Mouse (Mus musculus) forebrain, embryonic 14.5 days (tissue): ENCODE data around the gene Cd52. TPM values are rescaled to one million over a fixed set of nuclear protein-coding genes. Genes with fewer than 3 reads are reported as not detected.

Source experiments
- ATAC-seq: fragments of 200-750 bp; cut with Nextera tagmentation; 2 replicates; pipeline ENCODE4 v1.8.0; 2017; ENCODE audit warnings: mild to moderate bottlenecking, moderate library complexity
- DNase-seq: peaks from one replicate; pipeline ENCODE4 v3.0.0-alpha.2; 2015; ENCODE audit warnings: low spot score
- H3K27ac ChIP-seq: fragments of 300-500 bp; sonication (generic); 2 replicates; pipeline ENCODE4 v1.5.1; 2014; ENCODE audit warnings: low read depth, mild to moderate bottlenecking, control low read depth, low read length, moderate library complexity
- H3K27me3 ChIP-seq: fragments of 300-500 bp; sonication (generic); replicated peaks from 2 replicates; pipeline ENCODE4 v1.6.1; 2014; ENCODE audit warnings: low read length, control low read depth, mixed read lengths; ENCODE audit not compliant: control insufficient read depth, insufficient read depth
- H3K36me3 ChIP-seq: fragments of 300-500 bp; sonication (generic); 2 replicates; pipeline ENCODE4 v1.6.1; 2014; ENCODE audit warnings: low read length, control low read depth; ENCODE audit not compliant: control insufficient read depth, insufficient read depth
- H3K4me1 ChIP-seq: fragments of 300-500 bp; sonication (generic); 2 replicates; pipeline ENCODE4 v1.6.1; 2014; ENCODE audit warnings: antibody characterized with exemption, low read length, control low read depth; ENCODE audit not compliant: control insufficient read depth, insufficient read depth
- H3K4me2 ChIP-seq: fragments of 300-500 bp; sonication (generic); 2 replicates; pipeline ENCODE4 v1.6.1; 2014; ENCODE audit warnings: mild to moderate bottlenecking, control low read depth, low read length
- H3K4me3 ChIP-seq: fragments of 300-500 bp; sonication (generic); 2 replicates; pipeline ENCODE4 v1.5.1; 2014; ENCODE audit warnings: low read depth, low read length, control low read depth
- H3K9ac ChIP-seq: fragments of 300-500 bp; sonication (generic); 2 replicates; pipeline ENCODE4 v1.6.1; 2014; ENCODE audit warnings: mild to moderate bottlenecking, low read length, control low read depth, moderate library complexity
- H3K9me3 ChIP-seq: fragments of 300-500 bp; sonication (generic); replicated peaks from 2 replicates; pipeline ENCODE4 v1.6.1; 2016; ENCODE audit warnings: low read length, control low read depth, mixed read lengths; ENCODE audit not compliant: control insufficient read depth
- WGBS: fragments of 180-500 bp; shearing (Covaris S2); extraction: QIAGEN DNeasy Blood & Tissue Kit; methylation state at CpG from one replicate; pipeline ENCODE4 v1.1.7; 2014; 5-methylcytosine and 5-hydroxymethylcytosine counted together
- polyA plus RNA-seq: library from polyadenylated mRNA; unstranded; fragments of >200 nt; fragmentation: Nextera tagmentation; extraction: Ambion mirVana; gene quantifications from 2 replicates; pipeline ENCODE4 v1.2.1, GENCODE M21; 2014

Gene Cd52
- polyA plus RNA-seq, 1 experiment from 2014 or later, result 2.3 TPM

- Histone ChIP-seq H3K9me3 (no peaks in the 10 kb centered on the region), H3K27me3 (no peaks in the 10 kb centered on the region), H3K4me3 (no peak overlapping the region), H3K9ac (no peak overlapping the region), H3K4me2 (no peak overlapping the region), H3K4me1 (no peaks in the 10 kb centered on the region), H3K27ac (no peak overlapping the region), H3K36me3 (no peaks in the 10 kb centered on the region)
- DNase-seq, result no peak
- no peak for ATAC-seq
- 83% methylated on average over 4 of the region's 4 CpGs for WGBS
These were observed 5.4 kb upstream of the Cd52 start for GRCm38 (mm10) chr4:134100245-134100644.

GRCm38 (mm10) chr4:134098628-134099027, 3.7 kb upstream of the Cd52 start:
- ATAC-seq (no peak), DNase-seq (no peak)
- H3K27ac ChIP-seq, result no peak overlapping the region
- no peaks in the 10 kb centered on the region for H3K4me1 ChIP-seq
- no peaks in the 10 kb centered on the region for H3K9me3 ChIP-seq
- WGBS, result 81% methylated on average over 8 of the region's 8 CpGs
- H3K4me3 ChIP-seq, result no peak overlapping the region
- H3K27me3 ChIP-seq, result no peaks in the 10 kb centered on the region
- no peaks in the 10 kb centered on the region for H3K36me3 ChIP-seq
- no peak overlapping the region for H3K9ac ChIP-seq
- no peak overlapping the region for H3K4me2 ChIP-seq

- Histone ChIP-seq H3K27me3 (no peaks in the 10 kb centered on the region), H3K4me1 (no peaks in the 10 kb centered on the region), H3K9ac (no peak overlapping the region), H3K4me2 (no peak overlapping the region), H3K27ac (no peak overlapping the region), H3K4me3 (no peak overlapping the region), H3K36me3 (no peaks in the 10 kb centered on the region), H3K9me3 (no peaks in the 10 kb centered on the region)
- ATAC-seq (no peak), DNase-seq (no peak)
- WGBS, result 84% methylated on average over 5 of the region's 5 CpGs
These were observed 2.2 kb upstream of the Cd52 start for GRCm38 (mm10) chr4:134097015-134097608.

GRCm38 (mm10) chr4:134096120-134096519, 1.2 kb upstream of the Cd52 start:
- Histone ChIP-seq H3K9me3 (no peaks in the 10 kb centered on the region), H3K4me2 (no peak overlapping the region), H3K27ac (no peak overlapping the region), H3K36me3 (no peaks in the 10 kb centered on the region), H3K4me3 (no peak overlapping the region), H3K4me1 (no peaks in the 10 kb centered on the region), H3K27me3 (no peaks in the 10 kb centered on the region), H3K9ac (no peak overlapping the region)
- DNase-seq (no peak), ATAC-seq (no peak)
- WGBS, result 83% methylated on average over 3 of the region's 3 CpGs

- ATAC-seq, result no peak
- DNase-seq, result no peak
- Histone ChIP-seq H3K4me3 (no peak overlapping the region), H3K27me3 (no peaks in the 10 kb centered on the region), H3K9ac (no peak overlapping the region), H3K27ac (no peak overlapping the region), H3K9me3 (no peaks in the 10 kb centered on the region), H3K36me3 (no peaks in the 10 kb centered on the region), H3K4me2 (no peak overlapping the region), H3K4me1 (no peaks in the 10 kb centered on the region)
- WGBS, result 91% methylated on average over 7 of the region's 7 CpGs
These were observed 798 bp downstream of the Cd52 start for GRCm38 (mm10) chr4:134094004-134094564.

- no peak overlapping the region for H3K9ac ChIP-seq
- DNase-seq, result peak; percentile 11
- H3K4me2 ChIP-seq, result no peak overlapping the region
- WGBS, result 71% methylated on average over 6 of the region's 6 CpGs
- no peaks in the 10 kb centered on the region for H3K4me1 ChIP-seq
- no peaks in the 10 kb centered on the region for H3K36me3 ChIP-seq
- no peak for ATAC-seq
- no peak overlapping the region for H3K4me3 ChIP-seq
- H3K27ac ChIP-seq, result no peak overlapping the region
- H3K27me3 ChIP-seq, result no peaks in the 10 kb centered on the region
- H3K9me3 ChIP-seq, result no peaks in the 10 kb centered on the region
These were observed 2.2 kb downstream of the Cd52 start for GRCm38 (mm10) chr4:134092382-134093288.

GRCm38 (mm10) chr4:134091225-134091529, 3.7 kb downstream of the Cd52 start:
- no peak overlapping the region for H3K4me2 ChIP-seq
- H3K27ac ChIP-seq, result no peak overlapping the region
- H3K4me3 ChIP-seq, result no peak overlapping the region
- H3K9me3 ChIP-seq, result no peaks in the 10 kb centered on the region
- no peaks in the 10 kb centered on the region for H3K27me3 ChIP-seq
- 90% methylated on average over 6 of the region's 6 CpGs for WGBS
- no peaks in the 10 kb centered on the region for H3K36me3 ChIP-seq
- H3K4me1 ChIP-seq, result no peaks in the 10 kb centered on the region
- no peak overlapping the region for H3K9ac ChIP-seq
- DNase-seq, result no peak
- no peak for ATAC-seq

GRCm38 (mm10) chr4:134090521-134091224, 4.2 kb downstream of the Cd52 start:
- Histone ChIP-seq H3K27me3 (no peaks in the 10 kb centered on the region), H3K27ac (no peak overlapping the region), H3K9me3 (no peaks in the 10 kb centered on the region), H3K36me3 (no peaks in the 10 kb centered on the region), H3K4me1 (no peaks in the 10 kb centered on the region), H3K4me3 (no peak overlapping the region), H3K9ac (no peak overlapping the region), H3K4me2 (no peak overlapping the region)
- DNase-seq (no peak), ATAC-seq (no peak)
- 83% methylated on average over 16 of the region's 16 CpGs for WGBS
